Mouse (Mus musculus) megakaryocyte, embryonic 14.5 days (primary cell): ENCODE results near the gene Tnfrsf13b.

Source experiments
- FLI1 ChIP-seq: IDR thresholded peaks from 2 replicates; pipeline ENCODE4 v1.6.1; 2012; ENCODE audit warnings: low read length, inconsistent platforms, mixed read lengths
- GATA1 ChIP-seq: IDR thresholded peaks from 3 replicates; pipeline ENCODE4 v1.6.1; 2012; ENCODE audit warnings: mixed read lengths, low read length, inconsistent platforms, borderline replicate concordance

GRCm38 (mm10) chr11:61155727-61156126 lies 29.2 kb downstream of the Tnfrsf13b start:
- TF ChIP-seq GATA1 (no peak), FLI1 (no peak)
